Comparison of ENCODE assay signal across 8 mouse cellular contexts in the genomic region with DNA sequence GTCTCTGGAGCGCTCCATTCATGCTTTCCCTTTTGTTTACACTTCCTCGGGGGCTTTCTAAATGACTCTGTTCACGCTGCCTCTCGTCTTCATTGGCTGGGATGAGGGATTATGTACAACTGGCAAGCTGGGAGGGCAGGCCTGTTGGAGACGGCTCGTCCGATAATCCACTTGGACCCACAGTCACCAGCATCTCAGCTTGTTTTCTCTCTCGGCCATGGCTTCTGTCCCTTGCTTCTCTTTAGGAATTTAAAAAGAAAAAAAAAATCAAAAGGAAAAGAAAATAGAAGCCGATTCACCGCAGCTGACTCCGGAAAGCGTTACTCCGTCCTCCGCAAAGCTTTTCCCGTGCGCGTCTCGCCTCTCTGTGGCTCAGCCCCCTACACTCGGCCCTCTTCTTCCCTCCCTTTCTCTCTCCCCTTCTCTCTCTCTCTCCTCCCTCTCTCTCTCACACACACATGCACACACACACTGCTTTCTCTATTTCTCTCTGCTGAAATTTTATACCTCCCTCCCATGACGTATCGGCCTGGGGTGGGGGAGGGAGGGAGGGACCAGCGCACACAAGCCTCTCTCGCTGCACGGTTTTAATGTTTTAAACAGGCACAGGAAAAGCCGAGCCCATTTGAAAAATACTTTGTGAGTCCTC. TPM values are rescaled to one million over a fixed set of nuclear protein-coding genes. Genes with fewer than 3 reads are reported as not detected.
DNase-seq lines count a peak whose midpoint lies in the region; ATAC-seq lines count a peak whose summit lies in the region.

A gene (minus strand): TSS at position 489 of the 649 bp plus-strand sequence.

- H3K4me2 ChIP-seq in forebrain, embryonic 11.5 days (ENCODE audit: low read depth, low read length, severe bottlenecking) = peak within 1 kb of the TSS; percentile 77
- H3K4me2 ChIP-seq in midbrain, embryonic 13.5 days (replicated peaks) = peak within 1 kb of the TSS; percentile 90

- peak; percentile 49 for ATAC-seq in forebrain, embryonic 11.5 days (replicated peaks; ENCODE audit: low FRiP score)
- peak; percentile 51 for ATAC-seq in midbrain, embryonic 13.5 days

- WGBS in forebrain, embryonic 11.5 days = under 1% methylated on average over 25 of the region's 25 CpGs
- 0% methylated on average over 25 of the region's 25 CpGs for WGBS in limb, embryonic 10.5 days
- WGBS in midbrain, embryonic 13.5 days = under 1% methylated on average over 25 of the region's 25 CpGs

- H3K36me3 ChIP-seq in forebrain, embryonic 11.5 days (ENCODE audit: control insufficient read depth, insufficient read depth, low read length) = no peaks in the 10 kb centered on the region
- peaks cover 10% of the 10 kb centered on the region for H3K36me3 ChIP-seq in limb, embryonic 10.5 days
- no peaks in the 10 kb centered on the region for H3K36me3 ChIP-seq in midbrain, embryonic 13.5 days

- peak within 1 kb of the TSS; percentile 64 for H3K9ac ChIP-seq in forebrain, embryonic 11.5 days (ENCODE audit: low read length)
- H3K9ac ChIP-seq in midbrain, embryonic 13.5 days (replicated peaks) = peak within 1 kb of the TSS; percentile 68

- DNase-seq in left cerebral cortex, adult 18-20 months (ENCODE audit: low spot score in 2 of 2) = peak; percentile 37 to 58
- no peak for DNase-seq in left cerebral cortex, postnatal 10 days (ENCODE audit: extremely low spot score in 1 of 2, low spot score in 2 of 2)
- DNase-seq in adrenal gland, postnatal 36 days = peak; percentile 50 to 67
- peak; percentile 71 for DNase-seq in forebrain, embryonic 11.5 days (ENCODE audit: low spot score)
- DNase-seq in heart, postnatal 36 days = peak; percentile 54 to 61
- peak; percentile 75 for DNase-seq in limb, embryonic 10.5 days (ENCODE audit: low spot score)
- DNase-seq in thymus, postnatal 14 days = peak; percentile 30

- H3K4me3 ChIP-seq in forebrain, embryonic 11.5 days (ENCODE audit: low read depth, low read length) = peak within 1 kb of the TSS; percentile 42
- peak within 1 kb of the TSS; percentile 61 for H3K4me3 ChIP-seq in limb, embryonic 10.5 days
- H3K4me3 ChIP-seq in midbrain, embryonic 13.5 days (replicated peaks) = peak within 1 kb of the TSS; percentile 51

- no peaks in the 10 kb centered on the region for H3K9me3 ChIP-seq in forebrain, embryonic 11.5 days (ENCODE audit: control insufficient read depth, low read length)
- no peaks in the 10 kb centered on the region for H3K9me3 ChIP-seq in limb, embryonic 10.5 days (replicated peaks)
- no peaks in the 10 kb centered on the region for H3K9me3 ChIP-seq in midbrain, embryonic 13.5 days

- peaks cover 15% of the 10 kb centered on the region; the same call in 1 of the 2 replicates for H3K4me1 ChIP-seq in forebrain, embryonic 11.5 days (replicated peaks; ENCODE audit: control insufficient read depth, insufficient read depth, low read length)
- peaks cover 45% of the 10 kb centered on the region for H3K4me1 ChIP-seq in limb, embryonic 10.5 days
- H3K4me1 ChIP-seq in midbrain, embryonic 13.5 days (replicated peaks) = peaks cover 38% of the 10 kb centered on the region

- peaks cover 7% of the 10 kb centered on the region for H3K27me3 ChIP-seq in forebrain, embryonic 11.5 days (ENCODE audit: control insufficient read depth, insufficient read depth, low read length)
- peaks cover 23% of the 10 kb centered on the region for H3K27me3 ChIP-seq in limb, embryonic 10.5 days (ENCODE audit: low read depth, poor library complexity, severe bottlenecking)
- peaks cover 36% of the 10 kb centered on the region for H3K27me3 ChIP-seq in midbrain, embryonic 13.5 days

- peak within 1 kb of the TSS; percentile 32; the same call in 1 of the 2 replicates for H3K27ac ChIP-seq in forebrain, embryonic 11.5 days (ENCODE audit: low read depth, low read length)
- peak within 1 kb of the TSS; percentile 91 for H3K27ac ChIP-seq in limb, embryonic 10.5 days
- peak within 1 kb of the TSS; percentile 67 for H3K27ac ChIP-seq in midbrain, embryonic 13.5 days

- intact Hi-C loops in left cerebral cortex, postnatal 10 days (cut with DNase I) = loop anchor here (2.0 to 10.0 kb wide), 4 partner anchors 56 to 334 kb away; a partner anchor contains a TSS
- intact Hi-C loops in heart, postnatal 36 days (cut with DNase I) = loop anchor here (1.0 to 5.0 kb wide), 6 partner anchors 54 to 331 kb away; a partner anchor contains a TSS

RNA-seq across cellular contexts. Expression of the gene that starts here (rescaled TPM):
- 10 to 100 TPM; 16.4 to 17.9 TPM for total RNA-seq in left cerebral cortex, adult 18-20 months (2021)
- 1 to 10 TPM; 9.2 to 9.3 TPM for total RNA-seq in left cerebral cortex, postnatal 10 days (2021)
- 10 to 100 TPM in 1 of 2 experiments, 1 to 10 TPM in 1; 8.2 to 11.1 TPM for total RNA-seq in adrenal gland, postnatal 36 days (2021)
- polyA plus RNA-seq in forebrain, embryonic 11.5 days (2014; fragmentation: Nextera tagmentation; extraction: Ambion mirVana) = 5.1 and 5.7 TPM in 2 replicates
- total RNA-seq in heart, postnatal 36 days (2021) = 10 to 100 TPM; 14.4 to 15.2 TPM
- 15.7 and 24.3 TPM in 2 replicates for polyA plus RNA-seq in limb, embryonic 10.5 days (2016; fragmentation: Nextera tagmentation; extraction: Ambion mirVana)
- polyA plus RNA-seq in midbrain, embryonic 13.5 days (2015; fragmentation: Nextera tagmentation; extraction: Ambion mirVana) = 2.7 and 3.4 TPM in 2 replicates

Comparison
In these comparisons a context has a peak if more than half of its experiments do, and no peak if none do; other contexts are left out.
1. DNase-seq: peak in left cerebral cortex, adult 18-20 months (2 of 2), adrenal gland, postnatal 36 days (2 of 2), forebrain, embryonic 11.5 days (single experiment), heart, postnatal 36 days (2 of 2), limb, embryonic 10.5 days (single experiment) and thymus, postnatal 14 days (single experiment); none in left cerebral cortex, postnatal 10 days (0 of 2).
2. H3K27ac ChIP-seq: peak in every context shown above with its lines; median percentile 91 in limb, embryonic 10.5 days; 67 in midbrain, embryonic 13.5 days; 32 in forebrain, embryonic 11.5 days.
3. Peak in every context shown above with its lines, with median percentiles within 50 percentile points of each other: H3K4me3 ChIP-seq.